Mouse (Mus musculus) inflammation-experienced regulatory T-cells, adult 6 months (primary cell): ENCODE measurements around the gene Tcf20. TPM values are rescaled to one million over a fixed set of nuclear protein-coding genes. Genes with fewer than 3 reads are reported as not detected.
"Not testable (repeated sequence)": the region's sequence is repeated elsewhere in the genome, so short reads cannot be mapped to it uniquely, and the experiment has no call there.

Experiments used
- ATAC-seq: one replicate; pipeline ENCODE4 v1.8.0; 2017
- polyA plus RNA-seq, 3 experiments: library from polyadenylated mRNA; unstranded; fragments of 100-300 nt; shearing (Covaris generic); gene quantifications; one replicate each; pipeline ENCODE4 v1.2.1; 2017

Gene Tcf20
- polyA plus RNA-seq, 3 experiments from 2014 or later = 13.1 to 21.1 (median 13.8) TPM

GRCm38 (mm10) chr15:82806969-82807763, 180.5 kb downstream of the Tcf20 start:
- ATAC-seq = no peak

GRCm38 (mm10) chr15:82804708-82805639, 182.7 kb downstream of the Tcf20 start:
- ATAC-seq = peak; percentile 46

- no peak for ATAC-seq
These were observed 191.7 kb downstream of the Tcf20 start for GRCm38 (mm10) chr15:82795936-82796440.

GRCm38 (mm10) chr15:82794277-82794676, 193.4 kb downstream of the Tcf20 start, which contains the start of gene Cyp2d26:
TSS of gene Cyp2d26 (minus strand) at chr15:82794294.
- ATAC-seq = no peak

GRCm38 (mm10) chr15:82793868-82794267, 193.8 kb downstream of the Tcf20 start:
- ATAC-seq = no peak

- no peak for ATAC-seq
These were observed 194.2 kb downstream of the Tcf20 start for GRCm38 (mm10) chr15:82793454-82793853.

GRCm38 (mm10) chr15:82792566-82792965, 195.1 kb downstream of the Tcf20 start:
- no peak for ATAC-seq

GRCm38 (mm10) chr15:82784581-82784980, 203.1 kb downstream of the Tcf20 start:
- ATAC-seq = no peak

GRCm38 (mm10) chr15:82783800-82784199, 203.9 kb downstream of the Tcf20 start:
- no peak for ATAC-seq

- ATAC-seq = not testable (repeated sequence)
These were observed 209.8 kb downstream of the Tcf20 start for GRCm38 (mm10) chr15:82777856-82778255.

- no peak for ATAC-seq
These were observed 221.7 kb downstream of the Tcf20 start for GRCm38 (mm10) chr15:82765943-82766342.

GRCm38 (mm10) chr15:82764881-82765280, 222.8 kb downstream of the Tcf20 start:
- ATAC-seq = no peak

GRCm38 (mm10) chr15:82763631-82764420, 223.8 kb downstream of the Tcf20 start, which contains the start of gene Cyp2d40:
TSS of gene Cyp2d40 (minus strand) at chr15:82764183.
- no peak for ATAC-seq

Other genes starting within 250 kb of the Tcf20 start
- not detected for gene Cyp2d40, start 223.7 kb downstream of the Tcf20 start, polyA plus RNA-seq
- gene Cyp2d26, start 193.6 kb downstream of the Tcf20 start, polyA plus RNA-seq = under 1 TPM in 1 of 3 experiments, not detected in 2; 0.44 TPM
- under 1 TPM in 2 of 3 experiments, not detected in 1; 0.26 to 0.92 TPM for gene Nfam1, start 45.4 kb upstream of the Tcf20 start, polyA plus RNA-seq
- gene Serhl, start 101.6 kb upstream of the Tcf20 start, polyA plus RNA-seq = 10 to 100 TPM; 63.6 to 95.2 (median 80.0) TPM
- gene Rrp7a, start 134.9 kb upstream of the Tcf20 start, polyA plus RNA-seq = 10 to 100 TPM; 70.6 to 86.9 (median 82.4) TPM
- gene Poldip3, start 161.5 kb upstream of the Tcf20 start, polyA plus RNA-seq = 100 to 1,000 TPM; 162 to 203 (median 174) TPM
- gene Cyb5r3, start 184.7 kb upstream of the Tcf20 start, polyA plus RNA-seq = 10 to 100 TPM; 58.4 to 85.8 (median 76.2) TPM